Mouse (Mus musculus) megakaryocyte, embryonic 14.5 days (primary cell): Measurements from ENCODE around the gene Gm49373. TPM values are rescaled to one million over a fixed set of nuclear protein-coding genes. Genes with fewer than 3 reads are reported as not detected.

Source experiments
- H3K27me3 ChIP-seq: replicated peaks from 2 replicates; pipeline ENCODE3; 2012; ENCODE audit warnings: inconsistent platforms
- H3K36me3 ChIP-seq: replicated peaks from 2 replicates; pipeline ENCODE3; 2012; ENCODE audit warnings: low read length, inconsistent platforms, mixed read lengths
- H3K4me1 ChIP-seq: 2 replicates; pipeline ENCODE4 v1.6.1; 2012; ENCODE audit warnings: inconsistent platforms
- H3K4me3 ChIP-seq: replicated peaks from 2 replicates; pipeline ENCODE3; 2012; ENCODE audit warnings: moderate library complexity, mild to moderate bottlenecking, inconsistent platforms
- H3K9me3 ChIP-seq: 2 replicates; pipeline ENCODE4 v1.6.1; 2012; ENCODE audit warnings: inconsistent platforms
- FLI1 ChIP-seq: IDR thresholded peaks from 2 replicates; pipeline ENCODE4 v1.6.1; 2012; ENCODE audit warnings: low read length, inconsistent platforms, mixed read lengths
- GATA1 ChIP-seq: IDR thresholded peaks from 3 replicates; pipeline ENCODE4 v1.6.1; 2012; ENCODE audit warnings: mixed read lengths, low read length, inconsistent platforms, borderline replicate concordance
- polyA plus RNA-seq: library from polyadenylated mRNA; stranded (reverse); fragments of >175 nt; gene quantifications from 2 replicates; pipeline ENCODE4 v1.2.3, GENCODE M21; 2012; ENCODE audit warnings: low replicate concordance; ENCODE audit not compliant: insufficient read depth

Gm49373 gene
- polyA plus RNA-seq, 1 experiment, result 0.45 TPM

- H3K27me3 ChIP-seq, result no peaks in the 10 kb centered on the region
- peaks cover 66% of the 10 kb centered on the region for H3K4me1 ChIP-seq
- no peaks in the 10 kb centered on the region for H3K9me3 ChIP-seq
- H3K36me3 ChIP-seq, result peaks cover 45% of the 10 kb centered on the region
- no peak overlapping the region for H3K4me3 ChIP-seq
- no peak for TF ChIP-seq GATA1
- no peak for TF ChIP-seq FLI1
Measured at GRCm38 (mm10) chr9:21102076-21102475, 29.2 kb upstream of the Gm49373 start.

GRCm38 (mm10) chr9:21100447-21101161, 27.7 kb upstream of the Gm49373 start:
- no peak for TF ChIP-seq GATA1
- H3K9me3 ChIP-seq, result no peaks in the 10 kb centered on the region
- H3K36me3 ChIP-seq, result peaks cover 32% of the 10 kb centered on the region
- H3K27me3 ChIP-seq, result no peaks in the 10 kb centered on the region
- H3K4me1 ChIP-seq, result peaks cover 57% of the 10 kb centered on the region
- peak overlapping the region; percentile 88 for H3K4me3 ChIP-seq

GRCm38 (mm10) chr9:21097793-21098192, 24.9 kb upstream of the Gm49373 start:
- H3K36me3 ChIP-seq, result peaks cover 19% of the 10 kb centered on the region
- TF ChIP-seq GATA1 (no peak), FLI1 (no peak)
- H3K9me3 ChIP-seq, result no peaks in the 10 kb centered on the region
- H3K4me1 ChIP-seq, result peaks cover 57% of the 10 kb centered on the region
- no peak overlapping the region for H3K4me3 ChIP-seq
- H3K27me3 ChIP-seq, result no peaks in the 10 kb centered on the region

GRCm38 (mm10) chr9:21095958-21096357, 23.1 kb upstream of the Gm49373 start:
- TF ChIP-seq GATA1 (no peak), FLI1 (no peak)
- Histone ChIP-seq H3K27me3 (no peaks in the 10 kb centered on the region), H3K4me3 (no peak overlapping the region), H3K36me3 (peaks cover 10% of the 10 kb centered on the region), H3K9me3 (no peaks in the 10 kb centered on the region), H3K4me1 (peaks cover 55% of the 10 kb centered on the region)

GRCm38 (mm10) chr9:21093423-21093822, 20.5 kb upstream of the Gm49373 start:
- TF ChIP-seq FLI1 (no peak), GATA1 (no peak)
- Histone ChIP-seq H3K4me3 (no peak overlapping the region), H3K36me3 (peaks cover 34% of the 10 kb centered on the region), H3K4me1 (peaks cover 58% of the 10 kb centered on the region), H3K9me3 (no peaks in the 10 kb centered on the region), H3K27me3 (no peaks in the 10 kb centered on the region)

GRCm38 (mm10) chr9:21091707-21092320, 18.9 kb upstream of the Gm49373 start, which contains the start of the genes Gm38431 and Raver1:
Gene Gm38431, minus strand, starts transcription at chr9:21091997.
Gene Raver1, minus strand, starts transcription at chr9:21092008.
- no peaks in the 10 kb centered on the region for H3K27me3 ChIP-seq
- H3K4me1 ChIP-seq, result peaks cover 57% of the 10 kb centered on the region
- peak within 1 kb of the TSS; percentile 94 for H3K4me3 ChIP-seq
- peaks cover 50% of the 10 kb centered on the region for H3K36me3 ChIP-seq
- no peaks in the 10 kb centered on the region for H3K9me3 ChIP-seq
- TF ChIP-seq FLI1 (no peak), GATA1 (no peak)

- peak overlapping the region; percentile 94 for H3K4me3 ChIP-seq
- peaks cover 61% of the 10 kb centered on the region for H3K4me1 ChIP-seq
- TF ChIP-seq FLI1 (no peak), GATA1 (no peak)
- no peaks in the 10 kb centered on the region for H3K9me3 ChIP-seq
- no peaks in the 10 kb centered on the region for H3K27me3 ChIP-seq
- peaks cover 57% of the 10 kb centered on the region for H3K36me3 ChIP-seq
Measured at GRCm38 (mm10) chr9:21090972-21091706, 18.2 kb upstream of the Gm49373 start.

GRCm38 (mm10) chr9:21090537-21090936, 17.6 kb upstream of the Gm49373 start:
- Histone ChIP-seq H3K4me1 (peaks cover 67% of the 10 kb centered on the region), H3K36me3 (peaks cover 63% of the 10 kb centered on the region)

GRCm38 (mm10) chr9:21083324-21083723, 10.4 kb upstream of the Gm49373 start:
- H3K4me1 ChIP-seq, result peaks cover 32% of the 10 kb centered on the region
- no peaks in the 10 kb centered on the region for H3K9me3 ChIP-seq
- peaks cover 98% of the 10 kb centered on the region for H3K36me3 ChIP-seq
- H3K27me3 ChIP-seq, result no peaks in the 10 kb centered on the region
- H3K4me3 ChIP-seq, result no peak overlapping the region
- TF ChIP-seq FLI1, result no peak
- no peak for TF ChIP-seq GATA1

More at GRCm38 (mm10) chr9:21090537-21090936, 17.6 kb upstream of the Gm49373 start:
- H3K4me3 ChIP-seq, result peak overlapping the region; percentile 94
- TF ChIP-seq FLI1 (no peak), GATA1 (no peak)
- no peaks in the 10 kb centered on the region for H3K27me3 ChIP-seq
- no peaks in the 10 kb centered on the region for H3K9me3 ChIP-seq
